Mouse (Mus musculus) liver, embryonic 14.5 days (tissue): ENCODE data around the gene Taf10.

ENCODE experiments used
- CTCF ChIP-seq: IDR thresholded peaks from 2 replicates; pipeline ENCODE4 v1.5.1; 2016; ENCODE audit warnings: antibody characterized with exemption, low read depth, control low read depth
- EP300 ChIP-seq: IDR thresholded peaks from 2 replicates; pipeline ENCODE4 v1.6.1; 2016; ENCODE audit warnings: antibody characterized with exemption, low read depth

- no peak for TF ChIP-seq CTCF
- no peak for TF ChIP-seq EP300
Measured at GRCm38 (mm10) chr7:105740089-105740795, 3.9 kb downstream of the Taf10 start.
